Mouse (Mus musculus) retina, postnatal 7 days (tissue): ENCODE results near the gene Dctpp1.

ENCODE experiments used
- DNase-seq: peaks from one replicate; pipeline ENCODE4 v3.0.0-alpha.2; 2012; ENCODE audit warnings: low read depth, low spot score

The Dctpp1 gene

GRCm38 (mm10) chr7:127231826-127232621 lies 28.5 kb downstream of the Dctpp1 start:
- DNase-seq: no peak

- DNase-seq: no peak
Measured at GRCm38 (mm10) chr7:127231376-127231775, 29.1 kb downstream of the Dctpp1 start.

- peak; percentile 65 for DNase-seq
Measured at GRCm38 (mm10) chr7:127228615-127229303, 31.8 kb downstream of the Dctpp1 start.

- DNase-seq: no peak
Measured at GRCm38 (mm10) chr7:127225147-127225995, 35.1 kb downstream of the Dctpp1 start.

GRCm38 (mm10) chr7:127224616-127225015 lies 35.9 kb downstream of the Dctpp1 start:
- DNase-seq: no peak

GRCm38 (mm10) chr7:127223515-127224478 lies 36.7 kb downstream of the Dctpp1 start:
- DNase-seq: no peak

GRCm38 (mm10) chr7:127223106-127223505 lies 37.4 kb downstream of the Dctpp1 start:
- no peak for DNase-seq

DNA sequence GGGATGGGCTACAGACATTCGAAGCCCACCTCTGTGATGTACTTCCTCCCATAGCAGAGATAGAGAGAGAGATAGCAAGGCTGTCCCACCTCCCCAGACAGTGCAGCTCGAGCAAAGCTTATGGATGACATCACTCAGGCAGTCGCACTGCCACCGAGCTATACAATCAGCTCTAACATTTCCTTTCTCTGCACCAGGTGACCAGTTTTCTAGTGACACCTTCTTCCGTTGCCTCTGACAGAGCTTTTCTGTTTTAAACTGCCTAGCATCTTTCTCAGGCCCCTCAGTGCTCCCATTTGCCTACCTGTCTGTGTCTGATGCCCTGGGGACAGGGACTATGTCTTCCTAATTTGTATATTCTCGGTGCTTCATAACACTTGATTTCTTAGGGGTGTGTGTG lies 40.1 kb downstream of the Dctpp1 start:
- DNase-seq: no peak

GRCm38 (mm10) chr7:127218670-127219069 lies 41.8 kb downstream of the Dctpp1 start:
- no peak for DNase-seq

GRCm38 (mm10) chr7:127217901-127218642 lies 42.4 kb downstream of the Dctpp1 start:
- DNase-seq: no peak

DNA sequence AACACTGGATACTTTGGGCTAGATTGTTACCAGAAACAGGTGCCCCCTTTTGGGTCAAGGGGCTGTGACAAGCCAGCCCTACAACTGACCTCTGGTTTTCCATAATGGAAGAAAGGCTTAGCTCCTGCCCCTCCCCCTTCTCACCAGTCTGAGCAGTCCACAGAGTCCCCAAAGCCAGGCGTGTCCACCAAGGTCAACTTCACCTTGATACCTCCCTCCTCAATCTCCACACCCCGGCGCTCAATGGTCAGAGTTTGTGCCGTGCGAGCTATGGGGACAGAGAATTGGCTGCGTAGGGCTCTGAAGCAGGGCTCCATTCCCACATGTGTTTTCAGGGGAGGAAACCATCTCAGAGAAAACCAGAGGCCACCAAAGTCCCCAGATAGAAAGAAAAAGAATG lies 43.0 kb downstream of the Dctpp1 start:
- DNase-seq: no peak

GRCm38 (mm10) chr7:127216307-127216706 lies 44.2 kb downstream of the Dctpp1 start:
- no peak for DNase-seq

- DNase-seq: no peak
Measured at GRCm38 (mm10) chr7:127214981-127215871, 45.3 kb downstream of the Dctpp1 start.

DNA sequence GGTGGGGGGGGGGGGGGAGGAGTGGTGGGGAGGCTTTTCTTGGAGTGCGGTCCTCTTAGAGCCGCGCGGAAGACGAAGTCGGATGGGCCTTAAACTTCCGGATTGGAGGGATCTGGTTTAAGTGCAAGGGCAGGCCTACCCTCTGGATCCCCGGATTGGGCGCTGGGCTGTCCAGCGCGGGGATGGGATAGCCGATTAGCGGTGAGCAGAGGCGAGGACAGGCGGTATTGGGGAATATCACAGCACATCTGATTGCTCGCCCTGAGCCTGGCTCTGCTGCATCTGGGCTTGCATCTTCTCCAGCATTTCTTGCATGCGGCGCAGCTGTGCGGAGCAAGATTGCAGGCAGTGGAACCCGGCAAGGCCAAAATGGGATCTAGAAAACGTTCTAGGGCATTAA lies 46.0 kb downstream of the Dctpp1 start:
- DNase-seq: no peak

- no peak for DNase-seq
Measured at GRCm38 (mm10) chr7:127213930-127214329, 46.6 kb downstream of the Dctpp1 start.

DNA sequence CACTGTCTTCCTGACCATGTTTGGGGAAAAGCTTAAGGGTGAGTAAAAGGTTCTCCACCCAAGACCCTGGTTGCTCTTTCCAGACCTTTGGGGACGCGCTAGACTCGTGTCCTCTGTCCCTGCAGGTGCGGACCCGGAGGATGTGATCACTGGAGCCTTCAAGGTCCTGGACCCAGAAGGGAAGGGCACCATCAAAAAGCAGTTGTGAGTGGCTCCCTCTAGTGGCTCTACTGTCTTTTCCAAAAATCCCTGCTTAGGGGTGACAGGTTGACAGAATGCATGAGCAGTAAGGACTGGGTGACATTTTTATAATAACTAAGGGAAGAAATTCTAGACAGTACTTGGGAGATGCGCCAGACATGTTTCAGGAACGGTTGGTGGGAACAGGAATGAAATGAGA lies 47.0 kb downstream of the Dctpp1 start:
- no peak for DNase-seq

DNA sequence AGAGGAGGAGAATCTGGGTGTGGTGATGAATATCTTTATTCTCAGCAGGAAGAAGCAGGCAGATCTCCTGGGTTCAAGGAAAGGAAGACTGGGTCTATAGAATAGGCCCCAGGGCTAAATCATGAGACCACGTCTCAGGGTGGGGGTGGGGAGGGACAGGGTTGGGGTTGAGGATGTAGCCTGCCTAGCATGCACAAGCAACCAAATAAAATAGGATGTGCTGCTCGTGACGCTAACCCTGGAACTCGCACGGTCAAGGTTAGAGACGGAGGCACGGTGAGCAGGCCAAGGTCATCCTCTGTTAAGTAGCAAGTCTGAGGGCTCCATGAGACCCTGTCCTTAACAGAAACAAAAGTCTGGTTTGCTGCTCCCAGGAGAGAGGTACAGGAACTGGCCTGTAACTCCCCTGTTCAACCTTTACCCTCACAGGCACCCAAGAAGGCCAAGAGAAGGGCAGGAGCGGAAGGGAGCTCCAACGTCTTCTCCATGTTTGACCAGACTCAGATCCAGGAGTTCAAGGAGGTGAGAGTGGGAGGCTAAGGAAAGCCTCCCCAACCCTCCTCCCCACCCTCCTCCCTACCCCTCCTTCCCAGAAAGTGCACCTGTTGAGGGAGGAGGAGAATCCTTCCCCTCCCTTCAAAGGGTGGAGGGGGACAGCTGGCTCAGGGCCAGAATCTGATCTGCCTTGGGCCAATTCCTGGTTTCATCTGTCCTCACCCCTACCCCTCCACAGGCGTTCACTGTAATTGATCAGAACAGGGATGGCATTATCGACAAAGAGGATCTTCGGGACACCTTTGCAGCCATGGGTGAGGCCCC lies 47.9 kb downstream of the Dctpp1 start:
- DNase-seq: no peak

- DNase-seq: no peak
Measured at GRCm38 (mm10) chr7:127211014-127211745, 49.3 kb downstream of the Dctpp1 start.
